Mouse (Mus musculus) mammary gland, adult 2 months (tissue): ENCODE data around the gene Slc35e1. TPM values are rescaled to one million over a fixed set of nuclear protein-coding genes. Genes with fewer than 3 reads are reported as not detected.

Experiments
- polyA plus RNA-seq: library from polyadenylated mRNA; depleted of rRNA; stranded (reverse); fragments of >200 nt; gene quantifications from 2 replicates; pipeline ENCODE4 v1.2.3, GENCODE M21; 2012; ENCODE audit warnings: low replicate concordance; rRNA removed

The Slc35e1 gene
- 87.1 and 87.8 TPM in 2 replicates for polyA plus RNA-seq

GRCm38 (mm10) chr8:72491680-72492621 lies at the start of gene Slc35e1:
Gene Slc35e1 (minus strand): TSS chr8:72492614.

DNA sequence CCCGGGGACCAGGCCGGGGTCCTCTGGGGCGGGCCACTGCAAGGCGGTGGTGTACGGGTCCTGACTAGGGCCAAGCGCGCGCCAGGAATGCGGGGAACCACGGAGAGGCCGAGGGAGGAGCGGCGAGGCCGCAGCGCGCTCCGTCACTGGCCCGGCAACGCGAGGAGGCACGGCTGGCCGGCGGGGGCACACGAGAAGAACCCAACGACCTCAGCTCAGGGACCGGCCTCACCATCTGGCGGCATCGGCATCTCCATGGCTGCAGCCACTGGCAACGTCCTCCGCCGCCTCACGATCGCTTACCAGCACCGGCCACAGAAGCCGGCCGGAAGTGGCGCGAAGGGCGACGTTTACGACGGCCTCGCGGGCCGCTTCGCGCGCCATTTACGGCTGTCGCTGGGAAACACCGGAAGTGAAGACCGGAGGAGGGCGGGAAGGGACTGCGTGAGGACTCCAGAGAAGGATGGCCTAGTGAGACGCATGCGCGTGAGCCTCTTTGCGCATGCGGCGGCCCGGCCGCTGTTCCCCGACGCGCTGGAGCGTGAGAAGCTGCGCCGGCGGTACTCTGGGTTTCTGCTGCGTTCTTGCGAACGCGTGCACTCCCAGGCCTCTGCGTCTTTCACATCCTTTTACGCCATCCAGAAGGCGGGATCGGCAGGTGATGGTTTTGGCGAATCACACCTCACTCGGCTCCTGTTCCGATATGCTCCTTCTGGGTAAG lies 17.4 kb downstream of the Slc35e1 start, which contains the start of gene Cherp:
Gene Cherp (minus strand): TSS at position 401 of the 721 bp plus-strand sequence.

DNA sequence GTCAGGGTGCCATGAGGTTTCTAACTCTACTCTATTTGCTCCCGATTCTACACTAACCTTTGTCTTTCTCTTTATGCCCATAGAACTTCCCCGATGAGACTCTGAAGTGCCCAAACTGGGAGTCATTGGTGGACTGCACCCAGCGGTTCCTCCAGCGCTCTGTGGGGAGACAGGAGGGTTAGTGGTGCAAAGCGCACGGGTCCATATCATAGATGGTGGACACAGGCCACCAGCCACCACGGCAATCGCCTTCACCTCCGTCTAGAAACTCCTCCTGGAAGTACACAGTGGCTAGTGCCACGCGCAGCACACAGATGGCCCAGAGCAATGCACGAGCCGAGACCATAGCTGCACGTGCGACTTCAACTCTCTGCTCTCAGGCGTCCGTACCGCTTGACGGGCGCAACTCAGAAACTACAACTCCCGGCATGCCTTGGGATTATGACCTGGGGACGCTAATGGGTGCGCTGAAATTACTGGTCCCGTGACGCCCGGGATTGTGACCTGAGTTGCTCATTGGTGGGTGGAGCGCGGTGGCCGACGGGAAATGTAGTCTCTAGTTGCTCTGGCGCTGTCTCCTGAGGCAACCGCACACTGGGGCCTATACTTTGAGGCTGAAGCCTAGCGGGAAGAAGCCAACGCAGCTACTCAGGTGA lies 48.9 kb downstream of the Slc35e1 start, which contains the start of the genes Calr3 and 1700030K09Rik:
Gene Calr3 (minus strand): TSS at position 533 of the 656 bp plus-strand sequence.
Gene 1700030K09Rik (plus strand): TSS at position 543 of the 656 bp plus-strand sequence.

Other genes with a start within 250 kb of the Slc35e1 start
- 0.70 and 1.5 TPM in 2 replicates for gene Gm10282, start 187.4 kb downstream of the Slc35e1 start, polyA plus RNA-seq
- 40.6 and 287 TPM in 2 replicates for gene Klf2, start 173.6 kb downstream of the Slc35e1 start, polyA plus RNA-seq
- gene Eps15l1, start 71.2 kb downstream of the Slc35e1 start, polyA plus RNA-seq, result 34.9 and 54.3 TPM in 2 replicates
- gene Calr3, start 48.7 kb downstream of the Slc35e1 start, polyA plus RNA-seq, result 0.32 and 0.99 TPM in 2 replicates
- 7.1 and 11.2 TPM in 2 replicates for gene 1700030K09Rik, start 48.7 kb downstream of the Slc35e1 start, polyA plus RNA-seq
- gene Cherp, start 17.4 kb downstream of the Slc35e1 start, polyA plus RNA-seq, result 39.3 and 67.4 TPM in 2 replicates
- gene Med26, start 55.7 kb upstream of the Slc35e1 start, polyA plus RNA-seq, result 9.3 and 19.0 TPM in 2 replicates
- gene Smim7, start 78.5 kb upstream of the Slc35e1 start, polyA plus RNA-seq, result 41.1 and 63.8 TPM in 2 replicates
- gene Tmem38a, start 79.4 kb upstream of the Slc35e1 start, polyA plus RNA-seq, result 12.4 and 469 TPM in 2 replicates
- 0.04 and 0.07 TPM in 2 replicates for gene Nwd1, start 154.1 kb upstream of the Slc35e1 start, polyA plus RNA-seq
- 121 and 146 TPM in 2 replicates for gene Sin3b, start 230.7 kb upstream of the Slc35e1 start, polyA plus RNA-seq